In the genomic region with DNA sequence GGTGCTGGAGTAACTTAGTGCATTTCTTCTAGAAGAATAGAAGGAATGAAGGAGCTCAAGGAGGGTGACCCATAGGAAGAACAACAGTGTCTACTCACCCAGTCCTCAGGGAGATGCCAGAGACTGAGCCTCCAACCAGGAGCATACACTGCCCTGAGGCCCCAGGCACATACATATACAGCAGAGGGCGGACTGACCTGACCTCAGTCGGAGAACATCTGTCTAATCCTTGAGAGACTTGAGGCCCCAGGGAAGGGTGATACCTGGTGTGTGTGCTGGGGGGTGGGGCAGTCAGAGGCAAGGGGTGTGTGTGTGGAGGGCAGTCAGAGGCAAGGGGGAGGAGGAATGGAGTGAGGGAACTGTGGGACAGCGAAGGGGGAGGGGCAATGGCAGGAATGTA, we compare ENCODE assay signal across 15 mouse cellular contexts. TPM values are rescaled to one million over a fixed set of nuclear protein-coding genes. Genes with fewer than 3 reads are reported as not detected.
DNase-seq lines count a peak whose midpoint lies in the region; ATAC-seq and TF ChIP-seq lines count a peak whose summit lies in the region.
"Had no signal": no experiment of that assay in that cellular context is flagged by ENCODE, and none has a peak within 500 bp of the region (broad histone marks: within the 10 kb centered on the region; RNA-seq: fewer than 3 reads in every experiment).

No protein-coding gene starts in this region.

- 44% methylated on average over 3 of the region's 3 CpGs for WGBS in heart, embryonic 12.5 days
- 61% methylated on average over 3 of the region's 3 CpGs for WGBS in midbrain, embryonic 13.5 days
- 69% methylated on average over 3 of the region's 3 CpGs for WGBS in midbrain, postnatal 0 days
- 43% methylated on average over 3 of the region's 3 CpGs for WGBS in embryonic facial prominence, embryonic 15.5 days
- WGBS in stomach, postnatal 0 days = 38% methylated on average over 3 of the region's 3 CpGs

- peaks cover 18% of the 10 kb centered on the region for H3K4me1 ChIP-seq in heart, embryonic 12.5 days (replicated peaks)
- no peaks in the 10 kb centered on the region for H3K4me1 ChIP-seq in midbrain, embryonic 13.5 days (replicated peaks)
- H3K4me1 ChIP-seq in midbrain, postnatal 0 days (ENCODE audit: insufficient read depth, low read length) = no peaks in the 10 kb centered on the region
- H3K4me1 ChIP-seq in embryonic facial prominence, embryonic 15.5 days = no peaks in the 10 kb centered on the region
- H3K4me1 ChIP-seq in stomach, postnatal 0 days (replicated peaks; ENCODE audit: control insufficient read depth, insufficient read depth) = 0 out of 2 replicates have a peak, but pooled peaks cover 2% of the 10 kb centered on the region
- H3K4me1 ChIP-seq: embryonic facial prominence, embryonic 13.5 days had no signal

- H3K9ac ChIP-seq in heart, embryonic 12.5 days = no peak overlapping the region
- H3K9ac ChIP-seq in midbrain, embryonic 13.5 days (replicated peaks) = no peak overlapping the region
- H3K9ac ChIP-seq in midbrain, postnatal 0 days (replicated peaks; ENCODE audit: low read length, poor library complexity, severe bottlenecking) = no peak overlapping the region
- H3K9ac ChIP-seq in embryonic facial prominence, embryonic 15.5 days = no peak overlapping the region
- H3K9ac ChIP-seq in stomach, postnatal 0 days (ENCODE audit: low read length) = no peak overlapping the region
- H3K9ac ChIP-seq: embryonic facial prominence, embryonic 13.5 days; midbrain, embryonic 12.5 days had no signal

- H3K36me3 ChIP-seq in heart, embryonic 12.5 days = peaks cover 7% of the 10 kb centered on the region
- no peaks in the 10 kb centered on the region for H3K36me3 ChIP-seq in midbrain, embryonic 13.5 days
- H3K36me3 ChIP-seq in midbrain, postnatal 0 days (ENCODE audit: insufficient read depth, low read length) = no peaks in the 10 kb centered on the region
- no peaks in the 10 kb centered on the region for H3K36me3 ChIP-seq in embryonic facial prominence, embryonic 15.5 days
- no peaks in the 10 kb centered on the region for H3K36me3 ChIP-seq in stomach, postnatal 0 days (ENCODE audit: control insufficient read depth, insufficient read depth, low read length)
- H3K36me3 ChIP-seq: embryonic facial prominence, embryonic 13.5 days; forebrain, embryonic 10.5 days; midbrain, embryonic 12.5 days had no signal

- no peak for TF ChIP-seq EP300 in stomach, postnatal 0 days (optimal IDR thresholded peaks at IDR 0.05)

- no peak for DNase-seq in heart, postnatal 36 days
- DNase-seq in midbrain, postnatal 0 days (ENCODE audit: low spot score) = no peak
- peak; percentile 41 for DNase-seq in stomach, postnatal 0 days (ENCODE audit: low spot score)
- DNase-seq in lung, adult 18-20 months = no peak
- DNase-seq: B cell, adult 2 months; cerebellum, postnatal 25 days; kidney, postnatal 25 days; lung, postnatal 36 days had no signal

- H3K27ac ChIP-seq in heart, embryonic 12.5 days (ENCODE audit: poor library complexity, severe bottlenecking) = no peak overlapping the region
- no peak overlapping the region for H3K27ac ChIP-seq in midbrain, embryonic 13.5 days
- H3K27ac ChIP-seq in midbrain, postnatal 0 days (ENCODE audit: low read depth, low read length) = no peak overlapping the region
- H3K27ac ChIP-seq in embryonic facial prominence, embryonic 15.5 days (replicated peaks) = no peak overlapping the region
- peak overlapping the region; percentile 49; the same call in 1 of the 2 replicates for H3K27ac ChIP-seq in stomach, postnatal 0 days (replicated peaks)
- H3K27ac ChIP-seq: embryonic facial prominence, embryonic 13.5 days; forebrain, embryonic 10.5 days; midbrain, embryonic 12.5 days had no signal

- ATAC-seq in heart, embryonic 12.5 days (ENCODE audit: insufficient number of reproducible peaks, low FRiP score) = peak; percentile 71; the same call in 1 of the 2 replicates
- peak; percentile 48; the same call in 1 of the 2 replicates for ATAC-seq in midbrain, embryonic 13.5 days
- no peak; the same call in 1 of the 2 replicates for ATAC-seq in midbrain, postnatal 0 days (ENCODE audit: low FRiP score)
- ATAC-seq in embryonic facial prominence, embryonic 15.5 days (ENCODE audit: insufficient number of reproducible peaks, low FRiP score, low TSS enrichment, low read depth) = peak; percentile 51; the same call in 1 of the 2 replicates
- ATAC-seq in stomach, postnatal 0 days (ENCODE audit: low FRiP score, low TSS enrichment) = peak; percentile 82
- ATAC-seq: inflammation-experienced regulatory T-cells, adult 6 months had no signal

- H3K27me3 ChIP-seq in heart, embryonic 12.5 days (replicated peaks) = no peaks in the 10 kb centered on the region
- no peaks in the 10 kb centered on the region for H3K27me3 ChIP-seq in midbrain, embryonic 13.5 days
- H3K27me3 ChIP-seq in midbrain, postnatal 0 days (ENCODE audit: insufficient read depth, low read length) = no peaks in the 10 kb centered on the region
- H3K27me3 ChIP-seq in embryonic facial prominence, embryonic 15.5 days = no peaks in the 10 kb centered on the region
- no peaks in the 10 kb centered on the region for H3K27me3 ChIP-seq in stomach, postnatal 0 days (ENCODE audit: control insufficient read depth, insufficient read depth, low read length)
- H3K27me3 ChIP-seq: embryonic facial prominence, embryonic 13.5 days; midbrain, embryonic 12.5 days had no signal

- no peaks in the 10 kb centered on the region for H3K9me3 ChIP-seq in heart, embryonic 12.5 days (replicated peaks)
- no peaks in the 10 kb centered on the region for H3K9me3 ChIP-seq in midbrain, embryonic 13.5 days
- H3K9me3 ChIP-seq in midbrain, postnatal 0 days (ENCODE audit: low read length) = no peaks in the 10 kb centered on the region
- H3K9me3 ChIP-seq in embryonic facial prominence, embryonic 15.5 days (replicated peaks) = no peaks in the 10 kb centered on the region
- no peaks in the 10 kb centered on the region for H3K9me3 ChIP-seq in stomach, postnatal 0 days (ENCODE audit: control insufficient read depth, low read length)
- H3K9me3 ChIP-seq: embryonic facial prominence, embryonic 13.5 days; forebrain, embryonic 10.5 days; midbrain, embryonic 12.5 days had no signal

- H3K4me3 ChIP-seq in heart, embryonic 12.5 days = no peak overlapping the region
- H3K4me3 ChIP-seq in midbrain, embryonic 13.5 days (replicated peaks) = no peak overlapping the region
- H3K4me3 ChIP-seq in midbrain, postnatal 0 days (ENCODE audit: low read depth, low read length) = no peak overlapping the region
- H3K4me3 ChIP-seq in embryonic facial prominence, embryonic 15.5 days (replicated peaks) = no peak overlapping the region
- H3K4me3 ChIP-seq in stomach, postnatal 0 days (ENCODE audit: low read depth, low read length) = no peak overlapping the region
- H3K4me3 ChIP-seq: embryonic facial prominence, embryonic 13.5 days; forebrain, embryonic 10.5 days; midbrain, embryonic 12.5 days had no signal

- intact Hi-C loops in heart, postnatal 36 days (cut with DNase I) = no loop called here

- no peak overlapping the region for H3K4me2 ChIP-seq in heart, embryonic 12.5 days
- H3K4me2 ChIP-seq in midbrain, embryonic 13.5 days (replicated peaks) = no peak overlapping the region
- no peak overlapping the region for H3K4me2 ChIP-seq in midbrain, postnatal 0 days (ENCODE audit: low read depth, low read length, poor library complexity, severe bottlenecking)
- no peak overlapping the region for H3K4me2 ChIP-seq in embryonic facial prominence, embryonic 15.5 days (replicated peaks)
- no peak overlapping the region for H3K4me2 ChIP-seq in stomach, postnatal 0 days (replicated peaks; ENCODE audit: low read depth)
- H3K4me2 ChIP-seq: embryonic facial prominence, embryonic 13.5 days; midbrain, embryonic 12.5 days had no signal

- TF ChIP-seq CTCF in midbrain, postnatal 0 days (IDR thresholded peaks at IDR 0.05) = no peak
- no peak for TF ChIP-seq CTCF in stomach, postnatal 0 days (IDR thresholded peaks at IDR 0.05; ENCODE audit: low read depth)

RNA-seq across cellular contexts. Expression of a gene that starts 14.8 kb away (rescaled TPM):
- 105 and 106 TPM in 2 replicates for polyA plus RNA-seq in heart, embryonic 12.5 days (2016; fragmentation: Nextera tagmentation; extraction: Ambion mirVana)
- 100 to 1,000 TPM; 108 to 119 TPM for total RNA-seq in heart, postnatal 36 days (2021)
- 1.6 and 2.6 TPM in 2 replicates for polyA plus RNA-seq in midbrain, embryonic 13.5 days (2015; fragmentation: Nextera tagmentation; extraction: Ambion mirVana)
- total RNA-seq in midbrain, postnatal 0 days (2014; rRNA removed) = 24.2 and 25.7 TPM in 2 replicates
- 24.4 and 25.6 TPM in 2 replicates for polyA plus RNA-seq in midbrain, postnatal 0 days (2015; fragmentation: Nextera tagmentation; extraction: Ambion mirVana)
- polyA plus RNA-seq in embryonic facial prominence, embryonic 15.5 days (2015; fragmentation: Nextera tagmentation; extraction: Ambion mirVana) = 556 and 591 TPM in 2 replicates
- 1,093 and 1,120 TPM in 2 replicates for polyA plus RNA-seq in stomach, postnatal 0 days (2015; fragmentation: Nextera tagmentation; extraction: Ambion mirVana)
